Mouse (Mus musculus): ENCODE measurements around the gene Plxna1. TPM values are rescaled to one million over a fixed set of nuclear protein-coding genes. Genes with fewer than 3 reads are reported as not detected.

The Plxna1 gene
- 4.3 and 6.1 TPM in 2 replicates for polyA plus RNA-seq (2021; fragmentation: Nextera tagmentation)
- long read RNA-seq, experiment 1, partial matches to known transcripts: 6 of 18 reads
- long read RNA-seq, experiment 1, other reads (novel, unspliced or antisense): 12 of 18 reads
- long read RNA-seq, experiment 2, partial matches to known transcripts: 1 of 6 reads
- long read RNA-seq, experiment 2, other reads (novel, unspliced or antisense): 5 of 6 reads

DNA sequence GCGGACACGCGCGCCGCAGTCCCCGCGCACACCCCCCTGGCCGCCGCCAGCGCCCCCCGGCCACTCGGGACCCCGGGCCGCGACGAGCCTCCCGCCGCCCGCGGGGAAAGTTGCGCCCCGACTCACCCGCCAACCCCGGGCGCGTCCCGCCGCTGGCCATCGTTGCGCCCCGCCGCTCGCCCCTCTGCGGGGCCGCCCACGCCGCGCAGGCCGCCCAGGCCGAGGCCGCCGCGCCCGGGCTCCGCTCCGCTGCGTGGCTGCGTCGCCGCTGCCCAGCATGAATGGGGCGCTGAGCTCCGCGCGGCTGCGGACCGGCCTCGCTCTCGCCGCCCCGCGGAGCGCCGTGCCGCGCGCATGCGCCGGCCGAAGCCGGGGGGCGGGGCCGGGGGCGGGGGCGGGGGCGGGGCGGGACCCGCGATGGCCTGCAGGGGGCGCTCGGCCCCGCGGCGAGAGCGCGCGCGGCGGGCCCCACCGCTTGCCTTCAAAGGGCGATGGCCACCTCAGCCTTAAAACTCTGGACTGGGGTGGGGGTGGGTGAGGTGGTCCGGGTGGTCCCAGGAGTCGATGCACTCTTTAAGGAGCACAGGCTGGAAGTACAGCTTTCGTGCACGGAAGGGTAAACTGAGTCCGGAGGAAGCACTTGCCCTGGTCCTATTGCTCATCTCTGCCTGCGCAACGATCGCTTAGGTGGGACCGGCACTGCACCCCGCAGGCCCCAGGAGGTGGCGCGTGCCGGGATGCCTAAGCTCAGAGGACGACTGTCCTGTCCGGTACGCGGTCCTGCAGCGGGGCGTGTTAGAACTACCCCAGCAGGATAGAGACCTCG, at the start of gene Plxna1:
Gene Plxna1, minus strand, starts transcription at position 340 of the 826 bp plus-strand sequence.

Other genes starting within 250 kb of the Plxna1 start
- 267 and 303 TPM in 2 replicates for gene Chchd6, start 233.0 kb upstream of the Plxna1 start, polyA plus RNA-seq (2021; fragmentation: Nextera tagmentation)

Measured in left cerebral cortex, adult 6 months (tissue).